Comparison of ENCODE assay signal across 8 mouse cellular contexts in genomic region chr7:25238015-25238706, GRCm38 (mm10). TPM values are rescaled to one million over a fixed set of nuclear protein-coding genes. Genes with fewer than 3 reads are reported as not detected.
DNase-seq lines count a peak whose midpoint lies in the region; ATAC-seq lines count a peak whose summit lies in the region.

No protein-coding gene starts in this region.

- no peaks in the 10 kb centered on the region for H3K9me3 ChIP-seq in hindbrain, embryonic 14.5 days (ENCODE audit: control insufficient read depth, low read length)

- WGBS in hindbrain, embryonic 14.5 days, result under 1% methylated on average over 23 of the region's 23 CpGs

- H3K27me3 ChIP-seq in hindbrain, embryonic 14.5 days (ENCODE audit: control insufficient read depth, insufficient read depth, low read length), result no peaks in the 10 kb centered on the region

- peak; percentile 98 for DNase-seq in R1 (ENCODE audit: low read depth, low spot score)
- peak; percentile 94 to 95 for DNase-seq in cerebellum, postnatal 25 days
- DNase-seq in frontal cortex, postnatal 25 days (ENCODE audit: low spot score in 2 of 2), result peak; percentile 90 to 94
- peak; percentile 94 for DNase-seq in hindbrain, embryonic 14.5 days (ENCODE audit: low spot score)
- peak; percentile 94 to 95 for DNase-seq in layer of hippocampus, postnatal 36 days
- DNase-seq in lung, postnatal 36 days, result peak; percentile 97
- DNase-seq in retina, postnatal 1 day, result peak; percentile 99
- peak; percentile 81 to 92 for DNase-seq in urinary bladder, adult 18-20 months (ENCODE audit: low spot score in 2 of 2)

- peak overlapping the region; percentile 56 for H3K4me2 ChIP-seq in hindbrain, embryonic 14.5 days (replicated peaks)

- peak overlapping the region; percentile 78 for H3K27ac ChIP-seq in hindbrain, embryonic 14.5 days

- peak overlapping the region; percentile 88 for H3K4me3 ChIP-seq in hindbrain, embryonic 14.5 days (replicated peaks; ENCODE audit: low read length)

- peak; percentile 93 for ATAC-seq in hindbrain, embryonic 14.5 days (ENCODE audit: low FRiP score)

- H3K9ac ChIP-seq in hindbrain, embryonic 14.5 days, result peak overlapping the region; percentile 97

- H3K4me1 ChIP-seq in hindbrain, embryonic 14.5 days (replicated peaks; ENCODE audit: control insufficient read depth, insufficient read depth, low read length), result peaks cover 24% of the 10 kb centered on the region

- H3K36me3 ChIP-seq in hindbrain, embryonic 14.5 days (replicated peaks; ENCODE audit: control insufficient read depth, insufficient read depth), result peaks cover 26% of the 10 kb centered on the region

RNA-seq across cellular contexts. Expression of gene Gsk3a, which starts 0.5 kb away (rescaled TPM):
- 23.4 and 24.1 TPM in 2 replicates for polyA plus RNA-seq in hindbrain, embryonic 14.5 days (2014; fragmentation: Nextera tagmentation; extraction: Ambion mirVana)
- 100 to 1,000 TPM; 195 to 201 TPM for total RNA-seq in layer of hippocampus, postnatal 36 days (2021)

RNA-seq across cellular contexts. Expression of gene Erf, which starts 12.4 kb away (rescaled TPM):
- 5.7 and 6.7 TPM in 2 replicates for polyA plus RNA-seq in hindbrain, embryonic 14.5 days (2014; fragmentation: Nextera tagmentation; extraction: Ambion mirVana)
- total RNA-seq in layer of hippocampus, postnatal 36 days (2021), result 10 to 100 TPM; 34.3 to 35.4 TPM

RNA-seq across cellular contexts. Expression of gene Zfp526, which starts 16.9 kb away (rescaled TPM):
- 2.4 and 2.5 TPM in 2 replicates for polyA plus RNA-seq in hindbrain, embryonic 14.5 days (2014; fragmentation: Nextera tagmentation; extraction: Ambion mirVana)
- 10 to 100 TPM; 11.6 to 12.5 TPM for total RNA-seq in layer of hippocampus, postnatal 36 days (2021)

RNA-seq across cellular contexts. Expression of gene Dedd2, which starts 17.7 kb away (rescaled TPM):
- 13.8 and 14.9 TPM in 2 replicates for polyA plus RNA-seq in hindbrain, embryonic 14.5 days (2014; fragmentation: Nextera tagmentation; extraction: Ambion mirVana)
- total RNA-seq in layer of hippocampus, postnatal 36 days (2021), result 10 to 100 TPM; 26.1 to 28.0 TPM

RNA-seq across cellular contexts. Expression of gene Cic, which starts 29.3 kb away (rescaled TPM):
- polyA plus RNA-seq in hindbrain, embryonic 14.5 days (2014; fragmentation: Nextera tagmentation; extraction: Ambion mirVana), result 42.5 and 47.5 TPM in 2 replicates
- 100 to 1,000 TPM; 173 to 213 TPM for total RNA-seq in layer of hippocampus, postnatal 36 days (2021)

Comparison
In these comparisons a context has a peak if more than half of its experiments do, and no peak if none do; other contexts are left out.
1. Peak in every context shown above with its lines: DNase-seq, ATAC-seq, H3K4me3 ChIP-seq and H3K27ac ChIP-seq.